Mouse (Mus musculus): ENCODE data around the gene Slc22a7.

DNA sequence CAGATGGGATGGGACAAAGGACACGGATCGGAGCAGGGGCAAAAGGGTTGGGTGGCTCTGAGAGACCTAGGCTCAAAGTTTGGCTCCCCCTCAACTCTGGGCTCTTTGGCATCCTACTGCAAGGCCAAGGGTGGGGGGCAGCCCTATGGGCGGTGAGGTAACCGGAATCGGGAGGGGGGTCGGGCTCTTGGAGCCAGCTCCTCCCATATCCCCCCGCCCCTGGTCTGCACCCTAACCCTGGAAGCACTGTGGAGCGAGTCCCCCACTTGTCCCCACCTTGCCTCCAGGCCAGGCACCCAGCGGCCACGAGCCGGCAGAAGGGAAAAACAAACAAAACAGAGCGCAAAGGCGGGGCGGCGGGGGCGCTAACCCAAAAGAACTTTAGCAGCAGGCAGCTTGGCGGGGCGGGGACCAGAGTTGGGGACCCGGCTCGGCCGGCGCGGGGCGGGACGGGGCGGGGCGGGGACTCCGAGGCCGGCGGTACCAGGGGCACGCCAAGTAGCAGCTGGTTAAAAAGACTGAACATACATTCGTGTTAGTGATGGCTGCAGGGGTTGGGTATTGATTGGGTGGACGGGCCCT, 16.9 kb upstream of the Slc22a7 start:
- TF ChIP-seq CTCF (IDR thresholded peaks at IDR 0.05; ENCODE audit: borderline replicate concordance, insufficient read depth, low read depth, low read length) = no peak
- no peak for TF ChIP-seq POLR2A (IDR thresholded peaks at IDR 0.05; ENCODE audit: borderline replicate concordance, insufficient read depth, low read length)
